Mouse (Mus musculus) ES-Bruce4 (cell line): ENCODE results near the gene Agfg2.

Experiments used
- CTCF ChIP-seq: IDR thresholded peaks from one replicate; pipeline ENCODE4 v1.8.1; 2011; ENCODE audit warnings: low read depth, low read length
- EP300 ChIP-seq: IDR thresholded peaks from 2 replicates; pipeline ENCODE4 v1.6.1; 2011; ENCODE audit warnings: low read depth, low read length; ENCODE audit not compliant: insufficient read depth
- POLR2A ChIP-seq: IDR thresholded peaks from one replicate; pipeline ENCODE4 v1.8.1; 2011; ENCODE audit warnings: low read length; ENCODE audit not compliant: insufficient read depth

- no peak for TF ChIP-seq POLR2A
- TF ChIP-seq EP300, result no peak
- TF ChIP-seq CTCF, result no peak
These were observed 11.4 kb upstream of the Agfg2 start for GRCm38 (mm10) chr5:137695930-137696329.
